Mouse (Mus musculus) forelimb bud, embryonic 11.5 days (tissue): ENCODE data around the gene Olfr740.

Experiments used
- DNase-seq: peaks from one replicate; pipeline ENCODE4 v3.0.0-alpha.2; 2012; ENCODE audit warnings: low read depth, low spot score

Olfr740 gene

DNA sequence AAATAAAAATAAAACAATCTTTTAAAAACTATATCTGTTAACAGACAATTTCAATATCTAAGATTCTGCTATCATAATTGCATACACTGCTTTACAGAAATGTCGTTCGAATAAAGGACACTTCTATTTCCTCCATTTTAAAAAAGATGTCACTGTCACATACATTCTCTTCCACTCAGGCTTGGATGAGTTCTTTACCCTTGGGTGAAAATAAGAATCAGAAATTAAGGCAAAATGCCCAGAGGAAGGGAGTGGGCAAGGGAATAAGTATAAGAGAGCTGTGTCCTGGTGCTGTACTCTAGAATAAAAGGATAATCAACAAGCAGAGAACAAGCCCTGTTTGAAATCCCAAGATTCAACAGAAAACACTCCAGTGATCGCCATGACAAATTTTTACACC is at the start of gene Olfr740:
TSS of gene Olfr740 (plus strand) at position 301 of the 400 bp plus-strand sequence.
- DNase-seq = no peak

DNA sequence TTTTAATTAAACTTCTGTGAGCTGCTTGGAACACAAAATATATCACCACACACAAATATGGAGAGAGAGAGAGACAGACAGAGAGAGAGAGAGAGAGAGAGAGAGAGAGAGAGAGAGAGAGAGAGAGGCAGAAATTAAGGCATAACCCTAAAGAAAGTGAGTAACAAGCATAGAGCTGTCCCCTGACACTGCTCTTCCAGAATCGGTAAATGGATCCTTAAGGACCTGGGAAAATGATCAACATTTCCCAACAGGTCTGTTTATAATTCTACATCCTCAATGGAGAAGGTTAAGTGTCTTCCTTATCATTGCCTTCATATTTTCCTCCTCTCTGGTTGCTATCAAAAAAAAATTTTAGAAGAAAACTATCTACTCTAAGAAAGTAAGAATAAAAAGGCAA is 38.1 kb upstream of the Olfr740 start, which contains the start of gene Olfr738:
TSS of gene Olfr738 (plus strand) at position 301 of the 400 bp plus-strand sequence.
- no peak for DNase-seq

DNA sequence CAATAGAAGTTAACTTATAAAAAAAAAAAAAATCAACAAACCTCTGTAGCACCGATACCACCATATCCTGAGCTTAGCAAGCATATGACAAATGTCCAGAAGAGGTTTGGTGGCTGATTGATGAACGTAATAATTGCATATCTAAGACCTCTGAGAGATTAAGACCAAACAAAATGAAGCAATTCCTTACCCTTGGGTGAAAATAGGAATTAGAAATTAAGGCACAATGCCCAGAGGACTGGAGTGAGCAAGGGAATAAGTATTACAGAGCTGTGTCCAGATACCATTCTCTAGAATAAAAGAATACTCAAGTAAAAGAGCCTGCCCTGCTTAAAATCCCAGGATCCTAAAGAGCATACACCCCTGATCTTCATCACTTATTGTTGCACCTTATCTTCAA is 27.0 kb upstream of the Olfr740 start, which contains the start of gene Olfr739:
TSS of gene Olfr739 (plus strand) at position 301 of the 400 bp plus-strand sequence.
- DNase-seq = no peak

DNA sequence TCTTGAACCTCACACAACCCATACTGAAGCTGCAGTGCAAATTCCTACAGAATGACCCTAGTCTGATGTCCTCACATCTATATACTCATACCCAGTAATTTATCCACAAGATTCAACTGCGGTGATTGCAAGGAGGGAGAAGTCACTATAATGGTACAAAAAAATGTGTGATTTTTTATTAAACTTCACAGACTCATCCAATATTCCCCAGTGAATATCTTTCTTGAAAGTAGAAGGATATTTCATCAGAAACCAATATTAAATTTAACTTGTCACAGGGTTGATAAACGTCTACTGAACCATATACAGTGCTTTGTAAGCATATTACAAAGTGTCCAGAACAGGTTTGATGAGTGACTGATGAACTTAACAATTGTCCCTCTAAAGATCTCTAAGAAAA is 27.1 kb downstream of the Olfr740 start, which contains the start of gene Olfr741:
TSS of gene Olfr741 (plus strand) at position 301 of the 400 bp plus-strand sequence.
- DNase-seq = no peak

DNA sequence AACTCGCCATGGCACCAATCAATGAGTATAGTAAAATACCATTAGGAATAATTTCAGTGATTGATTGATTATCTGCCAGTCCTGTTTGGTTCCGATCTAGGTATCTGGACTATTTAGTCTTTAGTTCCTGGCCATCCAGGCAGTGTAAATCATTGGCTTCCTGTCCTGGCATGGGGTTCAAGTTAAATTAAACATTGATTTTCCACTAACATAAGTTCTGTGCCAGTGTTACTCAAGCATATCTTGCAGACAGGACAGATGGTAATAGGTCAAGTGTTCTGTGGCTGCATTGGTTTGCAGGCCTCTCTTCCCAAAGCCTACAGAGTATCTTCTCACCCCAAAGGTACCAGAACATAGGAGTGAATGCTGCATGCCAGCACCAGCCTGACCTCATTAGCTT is 33.1 kb downstream of the Olfr740 start:
- DNase-seq = no peak

DNA sequence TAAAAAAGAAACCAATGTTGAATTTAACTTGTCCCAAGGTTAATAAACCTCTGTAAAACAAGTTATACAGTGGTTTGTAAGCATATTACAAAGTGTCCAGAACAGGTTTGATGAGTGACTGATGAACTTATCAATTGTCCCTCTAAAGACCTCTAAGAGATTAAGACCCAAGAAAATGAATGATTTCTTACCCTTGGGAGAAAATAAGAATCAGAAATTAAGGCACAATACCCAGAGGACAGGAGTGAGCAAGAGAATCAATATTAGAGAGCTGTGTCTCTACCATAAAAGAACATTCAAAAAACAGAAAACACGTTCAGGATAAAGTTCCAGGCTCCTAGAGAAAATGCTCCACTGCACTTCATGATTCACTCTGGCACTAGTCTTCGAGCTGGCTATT is 58.0 kb downstream of the Olfr740 start, which contains the start of gene Olfr742:
TSS of gene Olfr742 (plus strand) at position 301 of the 400 bp plus-strand sequence.
- DNase-seq = no peak
